Mouse (Mus musculus): Measurements from ENCODE around the gene Zfand4. TPM values are rescaled to one million over a fixed set of nuclear protein-coding genes. Genes with fewer than 3 reads are reported as not detected.
A peak's percentile ranks its signal among the peaks of the same experiment; 100 is the strongest.

Gene Zfand4
- polyA plus RNA-seq, 1 experiment: 0.20 TPM

DNA sequence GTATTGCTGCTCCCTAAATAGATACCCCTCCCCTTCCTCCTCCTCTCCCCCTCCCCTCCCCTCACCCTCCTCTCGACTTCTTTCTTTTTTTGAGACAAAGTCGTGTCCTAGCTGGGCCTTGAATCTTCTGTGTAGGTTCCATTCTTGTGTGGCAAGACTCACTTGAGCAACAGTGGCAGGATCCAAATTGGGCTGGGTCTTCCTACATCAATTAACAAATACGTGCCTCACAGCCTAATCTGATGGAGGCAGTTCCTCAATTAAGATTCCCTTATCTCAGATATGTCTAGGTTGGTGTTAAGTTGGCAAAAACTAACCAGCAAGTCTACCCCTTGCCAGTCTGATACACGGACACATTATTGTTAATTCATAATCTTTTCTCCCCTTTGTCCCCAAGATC is 11.7 kb downstream of the Zfand4 start:
- DNase-seq: no peak
- TF ChIP-seq POLR2A (IDR thresholded peaks at IDR 0.05; ENCODE audit: low read depth, low read length): no peak
- TF ChIP-seq CTCF (conservative IDR thresholded peaks at IDR 0.05; ENCODE audit: insufficient read depth, insufficient read length, low read depth, low read length): no peak
- Histone ChIP-seq H3K4me3 (ENCODE audit: insufficient read depth, low read depth, low read length) (no peak overlapping the region), H3K27me3 (replicated peaks; ENCODE audit: control insufficient read depth, insufficient read depth, low read length) (no peaks in the 10 kb centered on the region), H3K4me1 (ENCODE audit: control insufficient read depth, insufficient read depth, low read length) (no peaks in the 10 kb centered on the region), H3K27ac (ENCODE audit: insufficient read depth, low read depth, low read length) (no peak overlapping the region), H3K36me3 (ENCODE audit: control insufficient read depth, insufficient read depth, low read length) (no peaks in the 10 kb centered on the region)
- WGBS: 76% methylated on average over 4 of the region's 4 CpGs

DNA sequence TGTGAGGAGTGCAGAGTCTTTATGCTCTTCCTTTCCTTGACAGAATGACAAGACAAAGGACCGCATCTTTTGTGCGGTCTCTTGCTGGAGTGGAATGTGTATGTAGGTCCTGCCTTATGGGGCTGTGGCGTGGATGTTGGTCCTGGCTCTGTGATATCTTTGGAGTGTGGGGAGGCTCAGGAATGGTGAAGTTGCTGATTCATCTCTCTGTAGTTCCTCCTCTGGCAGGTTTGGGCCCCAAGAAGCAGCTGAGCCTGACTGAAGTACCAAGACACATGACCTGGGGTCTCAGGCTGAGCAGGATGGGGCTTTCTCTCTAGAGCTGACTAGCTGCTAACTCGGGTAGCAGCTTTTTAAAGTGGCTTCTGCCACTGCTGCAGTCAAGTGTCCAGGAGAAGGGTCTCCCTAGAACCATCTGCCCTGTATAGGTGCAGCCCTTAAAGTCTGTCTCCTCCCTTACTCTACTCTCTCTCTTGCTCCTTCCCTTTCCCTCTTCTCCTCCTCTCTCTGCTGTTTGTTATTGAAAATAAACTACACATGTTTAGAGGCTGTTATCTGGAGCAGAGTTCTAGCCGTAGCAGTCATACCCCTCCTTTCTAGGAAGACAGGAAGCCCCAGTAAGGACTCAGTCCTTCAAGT is 14.8 kb downstream of the Zfand4 start:
- TF ChIP-seq CTCF (conservative IDR thresholded peaks at IDR 0.05; ENCODE audit: insufficient read depth, insufficient read length, low read depth, low read length) (no peak), POLR2A (IDR thresholded peaks at IDR 0.05; ENCODE audit: low read depth, low read length) (no peak)
- H3K36me3 ChIP-seq (ENCODE audit: control insufficient read depth, insufficient read depth, low read length): no peaks in the 10 kb centered on the region
- no peak overlapping the region for H3K4me3 ChIP-seq (ENCODE audit: insufficient read depth, low read depth, low read length)
- no peaks in the 10 kb centered on the region for H3K4me1 ChIP-seq (ENCODE audit: control insufficient read depth, insufficient read depth, low read length)
- 75% methylated on average over 5 of the region's 5 CpGs for WGBS
- no peaks in the 10 kb centered on the region for H3K27me3 ChIP-seq (replicated peaks; ENCODE audit: control insufficient read depth, insufficient read depth, low read length)
- DNase-seq: no peak
- no peak overlapping the region for H3K27ac ChIP-seq (ENCODE audit: insufficient read depth, low read depth, low read length)

DNA sequence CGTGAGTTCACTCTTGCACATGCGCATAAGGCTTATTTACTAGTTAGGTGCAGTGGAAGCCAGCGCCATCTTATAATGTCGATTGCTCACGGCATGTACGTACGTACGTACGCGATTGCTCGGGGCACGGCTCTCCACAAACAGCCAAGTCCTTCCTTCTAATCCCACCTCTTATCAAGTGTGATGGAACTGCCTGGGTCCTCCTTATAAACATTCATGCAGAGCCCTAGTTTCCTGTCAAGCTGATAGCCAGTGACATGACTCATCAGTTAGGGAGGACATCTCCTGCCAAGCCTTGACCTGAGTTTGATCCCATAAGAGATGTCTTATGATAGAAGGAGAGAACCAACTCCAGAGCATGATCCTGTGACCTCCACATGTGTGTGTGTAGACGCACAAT is 17.0 kb downstream of the Zfand4 start:
- H3K4me1 ChIP-seq (ENCODE audit: control insufficient read depth, insufficient read depth, low read length): peaks cover 3% of the 10 kb centered on the region; the same call in 1 of the 2 replicates
- no peak overlapping the region for H3K4me3 ChIP-seq (ENCODE audit: insufficient read depth, low read depth, low read length)
- TF ChIP-seq CTCF (conservative IDR thresholded peaks at IDR 0.05; ENCODE audit: insufficient read depth, insufficient read length, low read depth, low read length) (no peak), POLR2A (IDR thresholded peaks at IDR 0.05; ENCODE audit: low read depth, low read length) (no peak)
- no peaks in the 10 kb centered on the region for H3K36me3 ChIP-seq (ENCODE audit: control insufficient read depth, insufficient read depth, low read length)
- 97% methylated on average over 13 of the region's 13 CpGs for WGBS
- DNase-seq: no peak
- no peak overlapping the region for H3K27ac ChIP-seq (ENCODE audit: insufficient read depth, low read depth, low read length)
- no peaks in the 10 kb centered on the region for H3K27me3 ChIP-seq (replicated peaks; ENCODE audit: control insufficient read depth, insufficient read depth, low read length)

DNA sequence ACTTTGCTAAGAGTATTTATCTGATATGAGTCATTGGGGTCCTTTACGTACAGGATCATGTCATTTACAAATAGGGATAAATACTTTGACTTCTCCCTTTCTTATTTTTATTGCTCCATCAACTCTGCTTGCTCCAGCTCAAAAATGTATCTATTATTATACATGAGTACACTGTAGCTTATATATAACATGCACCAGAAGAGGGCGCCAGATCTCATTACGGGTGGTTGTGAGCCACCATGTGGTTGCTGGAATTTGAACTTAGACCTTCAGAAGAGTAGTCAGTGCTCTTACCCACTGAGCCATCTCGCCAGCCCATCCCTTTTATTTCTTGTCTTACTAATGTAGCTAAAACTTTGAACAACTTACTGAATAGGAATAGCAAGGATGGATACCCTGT is 18.5 kb downstream of the Zfand4 start:
- Histone ChIP-seq H3K36me3 (ENCODE audit: control insufficient read depth, insufficient read depth, low read length) (no peaks in the 10 kb centered on the region), H3K27me3 (replicated peaks; ENCODE audit: control insufficient read depth, insufficient read depth, low read length) (no peaks in the 10 kb centered on the region), H3K27ac (ENCODE audit: insufficient read depth, low read depth, low read length) (no peak overlapping the region), H3K4me3 (ENCODE audit: insufficient read depth, low read depth, low read length) (no peak overlapping the region), H3K4me1 (ENCODE audit: control insufficient read depth, insufficient read depth, low read length) (peaks cover 3% of the 10 kb centered on the region; the same call in 1 of the 2 replicates)
- TF ChIP-seq CTCF (conservative IDR thresholded peaks at IDR 0.05; ENCODE audit: insufficient read depth, insufficient read length, low read depth, low read length) (peak; percentile 33), POLR2A (IDR thresholded peaks at IDR 0.05; ENCODE audit: low read depth, low read length) (no peak)
- DNase-seq: peak; percentile 43
- WGBS: 60% methylated on average over 4 of the region's 4 CpGs

DNA sequence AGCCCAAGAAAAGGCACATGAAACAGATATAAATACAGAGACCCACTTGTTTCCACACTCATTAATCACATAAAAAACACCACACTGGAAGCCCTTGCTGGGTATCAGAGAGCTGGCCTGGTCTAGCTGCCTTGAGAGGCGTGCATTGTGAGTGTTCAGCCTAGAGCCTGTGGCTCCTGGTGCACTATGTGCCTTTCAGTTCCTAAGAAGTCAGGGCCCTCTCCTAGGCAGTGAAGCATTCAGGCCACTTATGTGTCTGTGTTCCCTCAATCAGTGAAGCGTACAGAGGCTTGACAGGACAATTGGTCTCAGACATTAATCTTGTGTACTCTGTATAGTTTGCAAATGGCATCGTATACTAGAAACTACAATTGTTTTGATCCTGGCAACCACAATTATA is 19.3 kb downstream of the Zfand4 start:
- H3K27ac ChIP-seq (ENCODE audit: insufficient read depth, low read depth, low read length): no peak overlapping the region
- peaks cover 3% of the 10 kb centered on the region; the same call in 1 of the 2 replicates for H3K4me1 ChIP-seq (ENCODE audit: control insufficient read depth, insufficient read depth, low read length)
- H3K27me3 ChIP-seq (replicated peaks; ENCODE audit: control insufficient read depth, insufficient read depth, low read length): no peaks in the 10 kb centered on the region
- TF ChIP-seq CTCF (conservative IDR thresholded peaks at IDR 0.05; ENCODE audit: insufficient read depth, insufficient read length, low read depth, low read length): no peak
- no peak for TF ChIP-seq POLR2A (IDR thresholded peaks at IDR 0.05; ENCODE audit: low read depth, low read length)
- no peaks in the 10 kb centered on the region for H3K36me3 ChIP-seq (ENCODE audit: control insufficient read depth, insufficient read depth, low read length)
- no peak overlapping the region for H3K4me3 ChIP-seq (ENCODE audit: insufficient read depth, low read depth, low read length)
- WGBS: 70% methylated on average over 3 of the region's 3 CpGs
- peak; percentile 43 for DNase-seq

DNA sequence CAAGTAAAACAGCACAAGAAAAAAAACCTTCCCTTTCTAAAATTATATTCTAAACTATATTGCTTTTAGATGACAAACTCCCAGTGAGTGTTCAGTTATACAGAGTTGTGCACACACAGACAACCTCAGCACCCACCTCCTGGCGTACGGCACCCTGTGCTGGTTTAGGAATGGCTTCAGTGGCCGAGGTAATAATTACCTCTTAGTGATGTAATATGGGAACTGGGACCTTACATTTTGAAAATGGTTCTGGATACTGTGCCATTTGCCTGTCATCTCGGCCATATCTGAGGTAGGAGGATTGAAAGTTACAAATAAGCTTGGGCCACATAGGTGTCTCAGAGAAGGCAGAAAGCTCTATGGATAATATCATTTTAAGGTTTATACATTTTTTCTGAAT is 22.3 kb downstream of the Zfand4 start:
- Histone ChIP-seq H3K27me3 (replicated peaks; ENCODE audit: control insufficient read depth, insufficient read depth, low read length) (no peaks in the 10 kb centered on the region), H3K36me3 (ENCODE audit: control insufficient read depth, insufficient read depth, low read length) (no peaks in the 10 kb centered on the region), H3K4me3 (ENCODE audit: insufficient read depth, low read depth, low read length) (no peak overlapping the region), H3K27ac (ENCODE audit: insufficient read depth, low read depth, low read length) (0 out of 2 replicates have a peak overlapping the region, but pooled peaks have one; percentile 33), H3K4me1 (ENCODE audit: control insufficient read depth, insufficient read depth, low read length) (peaks cover 3% of the 10 kb centered on the region; the same call in 1 of the 2 replicates)
- peak; percentile 57 for DNase-seq
- WGBS: 63% methylated on average over 4 of the region's 4 CpGs
- no peak for TF ChIP-seq POLR2A (IDR thresholded peaks at IDR 0.05; ENCODE audit: low read depth, low read length)
- no peak for TF ChIP-seq CTCF (conservative IDR thresholded peaks at IDR 0.05; ENCODE audit: insufficient read depth, insufficient read length, low read depth, low read length)

DNA sequence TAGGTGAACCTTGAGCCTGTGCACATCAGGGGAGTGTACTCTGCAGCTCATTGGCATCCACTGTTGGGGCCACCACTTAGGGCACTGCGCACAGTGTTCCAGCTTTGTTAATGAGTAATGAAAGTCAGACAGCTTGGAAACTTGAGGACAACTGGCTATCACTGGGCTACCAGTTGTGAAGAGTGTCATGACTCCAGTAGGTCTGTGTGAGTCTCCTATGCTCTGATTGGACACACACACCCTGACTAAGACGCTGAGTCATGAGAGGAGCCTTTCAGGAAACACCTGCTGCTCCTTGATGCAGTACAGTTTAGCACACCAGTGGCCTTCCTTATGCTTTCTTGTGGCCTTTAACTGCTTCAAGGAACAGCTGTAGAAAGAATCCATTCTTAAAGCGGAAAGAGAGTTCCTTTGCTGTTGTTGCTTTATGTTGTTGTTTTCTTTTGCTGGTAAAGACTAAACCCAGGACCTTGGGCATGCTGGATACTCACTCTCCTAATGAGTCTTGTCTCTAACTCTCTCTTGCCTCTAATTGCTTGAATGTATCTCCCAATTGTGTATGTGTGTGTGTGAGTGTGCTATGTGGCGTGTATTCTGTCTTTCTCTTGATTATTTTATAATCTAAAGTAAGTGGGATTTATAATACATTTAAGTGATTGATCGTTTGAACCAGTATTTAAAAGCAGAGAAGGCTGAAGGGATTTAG is 23.0 kb downstream of the Zfand4 start:
- Histone ChIP-seq H3K27me3 (replicated peaks; ENCODE audit: control insufficient read depth, insufficient read depth, low read length) (no peaks in the 10 kb centered on the region), H3K27ac (ENCODE audit: insufficient read depth, low read depth, low read length) (peak overlapping the region; percentile 14; the same call in 1 of the 2 replicates), H3K36me3 (ENCODE audit: control insufficient read depth, insufficient read depth, low read length) (no peaks in the 10 kb centered on the region), H3K4me1 (ENCODE audit: control insufficient read depth, insufficient read depth, low read length) (peaks cover 3% of the 10 kb centered on the region; the same call in 1 of the 2 replicates), H3K4me3 (ENCODE audit: insufficient read depth, low read depth, low read length) (no peak overlapping the region)
- TF ChIP-seq POLR2A (IDR thresholded peaks at IDR 0.05; ENCODE audit: low read depth, low read length): no peak
- TF ChIP-seq CTCF (conservative IDR thresholded peaks at IDR 0.05; ENCODE audit: insufficient read depth, insufficient read length, low read depth, low read length): no peak
- peak; percentile 92 for DNase-seq
- WGBS: 55% methylated on average over 5 of the region's 5 CpGs
